Mouse (Mus musculus): Measurements from ENCODE around the gene Ifi44. TPM values are rescaled to one million over a fixed set of nuclear protein-coding genes. Genes with fewer than 3 reads are reported as not detected.

Gene Ifi44
- polyA plus RNA-seq (2014; fragmentation: Illumina TruSeq; extraction: RNeasy Lipid Tissue Mini Kit (QIAGEN cat#74804); ENCODE audit: low read depth, low replicate concordance), result 1.8 TPM

DNA sequence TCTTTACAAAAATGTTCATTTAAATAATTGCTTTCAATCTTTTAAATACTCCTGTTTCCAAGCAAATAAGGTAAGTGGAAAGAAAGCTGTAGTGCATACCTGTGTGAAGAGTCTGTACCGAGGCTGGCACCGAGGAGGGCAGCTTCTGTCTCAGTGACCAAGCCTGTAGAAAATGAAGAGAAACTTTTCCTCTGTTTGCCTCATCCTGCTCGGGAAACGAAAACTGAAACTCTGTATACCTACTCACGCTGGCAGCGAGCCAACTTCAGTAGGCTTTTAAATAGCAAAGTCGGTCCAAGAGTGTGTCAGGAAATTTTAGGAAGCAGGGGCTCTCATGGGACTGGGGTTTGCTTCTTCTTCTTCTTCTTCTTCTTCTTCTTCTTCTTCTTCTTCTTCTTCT is at the start of gene Ifi44:
Ifi44 (minus strand) TSS at position 224 of the 400 bp plus-strand sequence.

Other genes with a start within 250 kb of the Ifi44 start
- gene Ifi44l, start 12.9 kb upstream of the Ifi44 start, polyA plus RNA-seq (2014; fragmentation: Illumina TruSeq; extraction: RNeasy Lipid Tissue Mini Kit (QIAGEN cat#74804); ENCODE audit: low read depth, low replicate concordance), result not detected
- 0.60 TPM for gene Ptgfr, start 87.7 kb upstream of the Ifi44 start, polyA plus RNA-seq (2014; fragmentation: Illumina TruSeq; extraction: RNeasy Lipid Tissue Mini Kit (QIAGEN cat#74804); ENCODE audit: low read depth, low replicate concordance)